Mouse (Mus musculus) layer of hippocampus, adult 8-10 months (tissue): ENCODE results near the gene Pla2g12b. TPM values are rescaled to one million over a fixed set of nuclear protein-coding genes. Genes with fewer than 3 reads are reported as not detected.
"Not testable (repeated sequence)": the region's sequence is repeated elsewhere in the genome, so short reads cannot be mapped to it uniquely, and the experiment has no call there.

Experiments used
- DNase-seq, 2 experiments: peaks; one replicate each; pipeline ENCODE4 v3.0.0; 2022; ENCODE audit warnings: low spot score in 2 of 2
- total RNA-seq, 4 experiments: library from RNA; stranded (reverse); gene quantifications; 2 replicates each; pipeline ENCODE4 v1.2.4; 2022

Gene Pla2g12b
- not detected for total RNA-seq

- DNase-seq: no peak
These were observed at the start of gene Pla2g12b for GRCm38 (mm10) chr10:59402899-59403792. Gene Pla2g12b, plus strand, starts transcription at chr10:59403660.

- DNase-seq: no peak
These were observed 49.3 kb upstream of the Pla2g12b start for GRCm38 (mm10) chr10:59354120-59354519.

DNA sequence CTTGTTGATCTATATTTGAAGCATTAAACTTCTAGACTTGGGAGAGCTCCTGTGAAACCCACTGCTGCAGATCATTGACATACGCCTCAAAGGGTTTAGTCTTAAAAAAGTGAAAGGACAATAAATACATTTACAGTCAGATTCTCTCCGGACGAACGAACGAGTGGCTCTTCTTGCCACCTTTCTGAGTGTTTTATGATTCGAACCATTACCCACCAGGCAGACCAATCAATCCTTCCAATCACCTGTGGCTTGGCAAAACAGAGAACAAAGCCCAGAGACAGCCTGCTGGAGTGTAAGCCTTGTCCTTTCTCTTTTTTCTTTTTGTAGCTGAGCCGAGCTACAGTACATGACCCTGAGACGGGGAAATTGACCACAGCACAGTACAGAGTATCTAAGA is 48.4 kb upstream of the Pla2g12b start:
- DNase-seq: no peak

DNA sequence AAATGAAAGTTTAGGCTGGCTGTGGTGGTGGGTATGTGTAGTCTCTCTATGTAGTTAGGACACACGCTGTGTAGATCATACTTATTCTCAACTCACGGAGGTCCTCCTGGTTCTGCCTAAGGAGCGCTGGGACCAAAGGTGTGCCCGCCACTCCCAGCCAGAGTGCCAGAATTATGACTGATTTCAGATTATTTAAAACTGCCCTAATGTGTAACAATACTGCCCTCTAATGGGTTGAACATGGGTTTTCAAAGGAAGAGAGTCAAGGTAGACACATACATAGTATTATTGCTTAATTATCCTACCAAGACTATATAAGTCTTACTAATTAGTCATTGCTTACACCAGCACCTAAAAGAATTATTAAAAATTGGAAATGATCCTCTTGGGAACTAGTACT is 44.7 kb upstream of the Pla2g12b start:
- DNase-seq: no peak

DNA sequence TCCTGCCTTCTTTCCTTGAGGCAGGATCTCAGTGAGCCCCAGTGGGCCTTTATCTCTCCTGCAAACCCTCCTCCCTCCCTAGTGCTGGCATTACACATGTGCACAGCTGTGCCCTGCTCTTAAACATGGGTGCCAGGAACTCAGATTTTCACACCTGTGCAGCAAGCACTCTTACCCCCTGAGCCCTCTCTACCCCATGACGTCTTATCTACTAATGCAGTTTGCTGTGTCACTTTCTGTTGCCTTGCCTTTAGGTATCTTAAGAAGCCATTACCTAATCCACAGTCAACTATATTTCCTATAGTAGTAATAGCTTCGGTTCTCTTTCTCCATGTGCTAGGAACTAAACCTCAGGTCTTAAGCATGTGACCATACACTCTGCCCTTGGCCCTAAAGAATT is 40.3 kb upstream of the Pla2g12b start:
- DNase-seq: no peak

- no peak for DNase-seq
These were observed 38.9 kb upstream of the Pla2g12b start for GRCm38 (mm10) chr10:59364551-59364950.

DNA sequence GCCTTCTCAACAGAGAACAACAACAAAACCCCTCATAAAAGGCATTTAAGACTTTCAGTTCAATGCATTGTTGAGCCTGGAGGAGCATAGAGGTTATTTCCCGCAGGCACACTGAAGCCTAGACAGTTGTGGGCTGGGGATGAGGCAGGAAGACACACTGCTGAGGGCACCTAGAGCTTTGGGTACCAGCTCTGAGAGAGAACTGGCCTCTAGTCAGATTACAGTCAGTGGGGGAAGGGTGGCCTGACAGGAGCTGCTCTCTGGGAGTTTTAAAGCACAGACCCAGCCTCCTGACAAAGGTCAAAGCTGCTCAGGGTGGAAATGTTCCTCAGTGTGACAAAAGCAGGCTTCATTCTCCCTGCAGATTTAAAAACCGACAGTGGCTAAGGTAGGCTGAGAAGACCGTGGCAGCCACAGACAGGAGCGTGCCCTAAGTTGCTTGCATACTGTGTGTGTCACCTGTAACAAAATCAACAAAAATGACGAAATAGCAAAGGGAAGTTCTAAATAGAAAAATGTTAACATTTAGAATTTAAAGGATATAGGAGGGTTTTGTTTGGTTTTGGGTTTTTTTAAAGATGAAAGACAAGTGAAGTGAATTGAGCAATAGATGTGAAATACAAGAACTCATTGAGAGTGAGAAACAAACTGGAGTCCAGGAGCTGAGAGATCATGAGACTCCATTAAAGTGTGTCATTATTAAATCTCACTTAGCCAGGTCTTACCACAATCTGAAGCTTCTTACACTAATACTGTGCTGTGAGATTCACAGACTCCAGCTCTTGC is 37.5 kb upstream of the Pla2g12b start:
- no peak for DNase-seq

- DNase-seq: no peak
These were observed 36.7 kb upstream of the Pla2g12b start for GRCm38 (mm10) chr10:59366746-59367145.

- DNase-seq: no peak
These were observed 36.3 kb upstream of the Pla2g12b start for GRCm38 (mm10) chr10:59367206-59367605.

DNA sequence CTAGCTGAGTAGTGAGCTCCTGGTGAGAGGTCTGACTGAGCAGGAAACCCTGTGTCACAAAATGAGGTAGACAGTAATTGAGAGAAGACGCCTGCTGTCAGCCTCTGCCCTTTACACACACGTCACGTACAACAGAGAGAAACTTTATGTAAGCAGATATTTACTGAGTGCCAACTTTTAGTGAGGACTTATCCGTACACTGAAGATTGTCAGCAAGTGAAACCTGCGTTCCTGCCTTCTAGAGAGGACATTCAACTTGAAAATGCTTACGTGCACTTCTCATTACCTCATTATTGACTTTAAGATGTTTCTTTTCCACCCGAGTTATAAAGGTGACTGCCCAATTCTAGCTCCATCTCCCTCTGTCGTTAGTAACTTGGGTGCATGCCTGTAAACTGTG is 34.7 kb upstream of the Pla2g12b start:
- DNase-seq: no peak

- DNase-seq: no peak
These were observed 34.0 kb upstream of the Pla2g12b start for GRCm38 (mm10) chr10:59369426-59369825.

DNA sequence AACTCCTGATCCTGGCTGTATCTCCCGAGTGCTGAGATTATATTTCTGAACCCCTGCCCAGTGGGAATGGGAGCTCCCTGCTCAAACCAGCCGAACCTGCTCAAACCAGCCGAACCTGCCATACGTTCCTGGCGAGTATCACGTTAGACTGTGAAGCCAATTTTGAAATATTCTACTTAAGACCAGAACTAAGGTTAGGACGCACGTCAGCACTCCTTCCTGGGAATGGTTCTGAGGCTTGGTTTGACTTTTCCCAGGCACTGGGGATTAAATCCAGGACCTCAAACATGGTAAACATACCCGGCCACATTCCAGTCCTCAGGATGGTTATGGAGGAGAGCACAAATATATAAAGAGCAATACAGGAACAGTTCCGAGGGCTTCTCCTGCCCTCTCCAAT is 25.6 kb upstream of the Pla2g12b start:
- no peak for DNase-seq

DNA sequence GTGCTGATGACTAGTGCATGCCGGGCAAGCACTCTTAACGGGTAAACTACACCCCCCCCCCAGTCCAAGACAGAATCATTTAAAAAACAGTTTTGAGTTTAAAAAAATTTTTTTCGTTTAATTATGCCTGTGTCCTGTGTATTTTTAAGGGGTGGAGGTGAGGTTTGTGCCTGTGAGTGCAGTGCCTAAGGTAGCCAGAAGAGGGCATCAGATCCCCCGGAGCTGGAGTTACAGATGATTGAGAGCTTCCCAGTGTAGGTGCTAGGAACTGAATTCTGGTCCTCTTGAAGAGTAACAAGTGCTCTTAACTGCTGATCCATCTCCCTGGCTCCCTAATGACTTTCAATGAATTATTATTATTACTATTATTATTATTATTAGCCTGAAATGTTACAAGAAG is 24.7 kb upstream of the Pla2g12b start:
- no peak for DNase-seq

GRCm38 (mm10) chr10:59379927-59380326 is 23.5 kb upstream of the Pla2g12b start:
- no peak for DNase-seq

DNA sequence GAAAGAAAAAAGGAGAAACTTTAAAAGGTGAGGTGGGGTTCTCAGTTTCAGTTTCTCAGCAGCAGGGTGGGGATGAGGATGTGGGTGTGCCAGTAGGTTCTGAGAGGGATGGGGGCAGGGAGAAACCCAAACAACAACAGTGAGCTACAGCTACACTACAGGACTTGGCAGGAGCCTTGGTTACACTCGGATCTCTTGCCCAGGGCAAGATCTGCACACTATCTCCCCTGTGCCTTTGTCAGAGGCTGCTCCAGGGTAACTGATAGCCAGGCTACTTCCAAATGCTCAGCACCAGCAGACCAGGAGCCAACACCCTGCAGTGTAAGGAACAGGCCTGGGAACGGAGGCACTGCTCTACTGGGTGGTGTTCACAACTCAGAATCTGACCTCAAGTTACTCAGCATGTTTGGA is 23.0 kb upstream of the Pla2g12b start:
- no peak for DNase-seq

GRCm38 (mm10) chr10:59381563-59381962 is 21.9 kb upstream of the Pla2g12b start:
- not testable (repeated sequence) for DNase-seq

DNA sequence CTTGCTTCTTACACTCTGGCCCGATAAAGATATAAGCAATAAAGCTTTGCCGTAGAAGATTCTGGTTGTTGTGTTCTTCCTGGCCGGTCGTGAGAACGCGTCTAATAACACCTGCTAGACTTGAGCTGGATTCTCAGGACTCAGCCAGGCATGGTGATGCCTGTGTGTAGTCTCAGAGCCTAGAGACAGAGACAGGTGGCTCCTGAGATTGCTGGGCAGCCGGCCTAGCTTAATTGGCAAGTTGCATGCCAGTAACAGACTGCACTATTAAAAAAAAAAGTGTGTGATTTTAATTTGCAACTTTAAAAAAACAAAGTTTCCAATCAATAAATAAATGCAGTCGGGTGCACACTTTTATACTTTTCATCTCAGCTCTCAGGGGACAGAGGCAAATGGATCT is 16.5 kb upstream of the Pla2g12b start:
- peak; percentile 38 to 68 for DNase-seq

GRCm38 (mm10) chr10:59389652-59390051 is 13.8 kb upstream of the Pla2g12b start:
- DNase-seq: peak in 1 of 2 experiments; percentile 19

- DNase-seq: no peak
These were observed 11.6 kb upstream of the Pla2g12b start for GRCm38 (mm10) chr10:59391907-59392306.

- DNase-seq: not testable (repeated sequence)
These were observed 8.0 kb upstream of the Pla2g12b start, which contains the start of gene Gm10273 for GRCm38 (mm10) chr10:59395461-59395860. Gene Gm10273, plus strand, starts transcription at chr10:59395632.

DNA sequence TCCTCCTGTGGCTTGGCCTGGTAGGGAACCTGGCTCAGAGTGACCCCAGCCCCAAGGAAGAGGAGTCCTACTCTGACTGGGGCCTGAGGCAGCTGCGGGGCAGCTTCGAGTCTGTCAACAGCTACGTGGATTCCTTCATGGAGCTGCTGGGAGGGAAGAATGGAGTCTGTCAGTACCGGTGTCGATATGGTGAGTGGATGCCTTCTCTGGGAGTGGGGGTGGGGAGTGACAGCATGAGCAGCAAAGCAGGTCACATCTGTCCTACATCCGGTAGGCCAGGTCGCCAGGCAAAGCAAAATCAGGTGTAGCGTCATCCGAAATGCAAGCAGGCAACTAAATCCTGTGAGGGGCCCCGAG is 311 bp downstream of the Pla2g12b start:
- no peak for DNase-seq

- no peak for DNase-seq
These were observed 5.0 kb downstream of the Pla2g12b start for GRCm38 (mm10) chr10:59408499-59408898.
